Mouse (Mus musculus) hindbrain, embryonic 11.5 days (tissue): ENCODE measurements around the gene Akap7. TPM values are rescaled to one million over a fixed set of nuclear protein-coding genes. Genes with fewer than 3 reads are reported as not detected.

Experiments
- ATAC-seq: fragments of 200-750 bp; cut with Nextera tagmentation; 2 replicates; pipeline ENCODE4 v1.8.0; 2017; ENCODE audit warnings: mild to moderate bottlenecking, moderate TSS enrichment, moderate library complexity; ENCODE audit not compliant: low FRiP score
- DNase-seq: peaks from one replicate; pipeline ENCODE4 v3.0.0-alpha.2; 2015; ENCODE audit warnings: low spot score
- H3K27ac ChIP-seq: fragments of 300-500 bp; sonication (generic); 2 replicates; pipeline ENCODE4 v1.5.1; 2014; ENCODE audit warnings: mild to moderate bottlenecking, low read depth, low read length
- H3K27me3 ChIP-seq: fragments of 300-500 bp; sonication (generic); 2 replicates; pipeline ENCODE4 v1.6.1; 2014; ENCODE audit warnings: mild to moderate bottlenecking, low read length, moderate library complexity, mixed read lengths; ENCODE audit not compliant: control insufficient read depth, insufficient read depth
- H3K36me3 ChIP-seq: fragments of 300-500 bp; sonication (generic); 2 replicates; pipeline ENCODE4 v1.6.1; 2014; ENCODE audit warnings: mild to moderate bottlenecking, low read length, moderate library complexity, mixed read lengths; ENCODE audit not compliant: control insufficient read depth, insufficient read depth
- H3K4me1 ChIP-seq: fragments of 300-500 bp; sonication (generic); replicated peaks from 2 replicates; pipeline ENCODE4 v1.6.1; 2014; ENCODE audit warnings: low read length, mixed read lengths; ENCODE audit not compliant: control insufficient read depth, insufficient read depth
- H3K4me2 ChIP-seq: fragments of 300-500 bp; sonication (generic); replicated peaks from 2 replicates; pipeline ENCODE4 v1.6.1; 2014; ENCODE audit warnings: mild to moderate bottlenecking, low read depth, low read length
- H3K4me3 ChIP-seq: fragments of 300-500 bp; sonication (generic); 2 replicates; pipeline ENCODE4 v1.5.1; 2014; ENCODE audit warnings: low read depth, low read length
- H3K9ac ChIP-seq: fragments of 300-500 bp; sonication (generic); 2 replicates; pipeline ENCODE4 v1.6.1; 2014; ENCODE audit warnings: low read depth, low read length
- H3K9me3 ChIP-seq: fragments of 300-500 bp; sonication (generic); 2 replicates; pipeline ENCODE4 v1.6.1; 2016; ENCODE audit warnings: low read length; ENCODE audit not compliant: control insufficient read depth
- WGBS: fragments of 180-500 bp; shearing (Covaris S2); extraction: QIAGEN DNeasy Blood & Tissue Kit; methylation state at CpG from one replicate; pipeline ENCODE4 v1.1.7; 2014; 5-methylcytosine and 5-hydroxymethylcytosine counted together
- polyA plus RNA-seq: library from polyadenylated mRNA; unstranded; fragments of >200 nt; fragmentation: Nextera tagmentation; extraction: Ambion mirVana; gene quantifications from 2 replicates; pipeline ENCODE4 v1.2.1, GENCODE M21; 2014

Gene Akap7
- 17.7 and 22.6 TPM in 2 replicates for polyA plus RNA-seq

DNA sequence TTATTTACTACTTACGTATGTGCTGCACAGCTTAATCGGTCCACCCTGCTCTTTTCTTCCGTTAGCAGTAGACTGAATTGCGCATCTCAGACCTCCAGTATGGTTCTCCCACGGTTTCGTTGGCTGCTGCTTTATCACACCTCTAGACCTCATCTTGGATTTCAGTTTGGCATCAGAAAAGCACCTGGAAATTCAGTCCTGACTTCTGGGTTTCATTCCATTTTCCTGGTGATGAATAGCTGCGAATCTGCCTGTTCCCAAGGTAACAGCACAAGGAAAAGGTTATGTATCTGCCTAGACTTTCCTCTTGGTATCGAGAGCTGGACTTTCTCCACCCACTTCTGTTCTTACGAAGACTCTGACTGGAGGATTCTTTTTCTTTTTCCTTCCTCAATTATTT is at the start of gene Akap7:
Gene Akap7 (minus strand): TSS at position 101 of the 400 bp plus-strand sequence.
- 95% methylated on average over 9 of the region's 9 CpGs for WGBS
- Histone ChIP-seq H3K27me3 (no peaks in the 10 kb centered on the region), H3K4me1 (no peaks in the 10 kb centered on the region)

DNA sequence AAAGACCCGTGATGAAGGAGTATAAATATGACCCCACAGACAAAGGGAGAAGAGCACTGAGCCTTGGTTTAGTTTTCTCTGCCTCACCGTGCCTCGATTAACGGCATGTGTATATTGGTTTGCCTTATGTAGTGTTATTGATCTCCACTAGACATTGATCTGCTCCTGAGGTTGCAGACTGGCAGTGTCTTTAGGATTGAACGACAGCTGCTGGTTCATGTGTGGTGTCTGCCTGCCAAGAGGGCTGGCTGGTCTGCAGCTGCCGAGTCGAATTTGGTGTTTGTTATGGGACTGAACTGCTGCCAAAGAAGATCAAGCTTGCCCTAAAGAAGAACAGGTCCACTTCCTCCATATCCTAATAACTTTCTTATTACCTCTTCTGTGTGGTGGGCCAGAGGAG is 46.7 kb upstream of the Akap7 start:
- no peak for DNase-seq
- Histone ChIP-seq H3K4me2 (no peak overlapping the region), H3K27me3 (no peaks in the 10 kb centered on the region), H3K9me3 (no peaks in the 10 kb centered on the region), H3K4me3 (no peak overlapping the region), H3K9ac (no peak overlapping the region), H3K4me1 (no peaks in the 10 kb centered on the region), H3K36me3 (no peaks in the 10 kb centered on the region), H3K27ac (no peak overlapping the region)
- 94% methylated on average over 7 of the region's 7 CpGs for WGBS
- no peak for ATAC-seq

More for the DNA sequence above, at the start of gene Akap7:
- Histone ChIP-seq H3K9me3 (no peaks in the 10 kb centered on the region), H3K9ac (no peak within 1 kb of the TSS), H3K36me3 (no peaks in the 10 kb centered on the region), H3K27ac (no peak within 1 kb of the TSS), H3K4me3 (no peak within 1 kb of the TSS), H3K4me2 (no peak within 1 kb of the TSS)
- ATAC-seq (no peak), DNase-seq (no peak)

DNA sequence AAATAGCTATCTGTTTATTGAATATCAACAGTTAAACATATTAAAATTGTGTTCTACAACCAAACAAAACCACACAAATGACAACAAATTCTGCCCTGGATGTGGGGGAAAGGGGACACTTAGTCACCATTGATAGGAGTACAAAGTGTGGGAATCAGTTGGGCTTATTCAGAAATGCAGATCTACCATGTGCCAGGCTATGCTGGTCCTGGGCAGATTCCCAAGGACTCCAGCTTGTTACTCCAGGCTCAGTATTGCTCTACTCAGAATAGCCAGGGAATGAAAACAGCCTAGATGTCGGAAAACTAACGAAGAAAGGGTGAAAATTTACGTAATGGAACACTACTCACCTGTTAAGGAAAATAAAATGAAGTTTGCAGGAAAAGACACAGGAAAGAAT is 46.3 kb upstream of the Akap7 start:
- no peak for ATAC-seq
- Histone ChIP-seq H3K9ac (no peak overlapping the region), H3K4me1 (no peaks in the 10 kb centered on the region), H3K27ac (no peak overlapping the region), H3K27me3 (no peaks in the 10 kb centered on the region), H3K4me3 (no peak overlapping the region), H3K4me2 (no peak overlapping the region), H3K36me3 (no peaks in the 10 kb centered on the region), H3K9me3 (no peaks in the 10 kb centered on the region)
- no peak for DNase-seq
- 94% methylated on average over 3 of the region's 3 CpGs for WGBS

DNA sequence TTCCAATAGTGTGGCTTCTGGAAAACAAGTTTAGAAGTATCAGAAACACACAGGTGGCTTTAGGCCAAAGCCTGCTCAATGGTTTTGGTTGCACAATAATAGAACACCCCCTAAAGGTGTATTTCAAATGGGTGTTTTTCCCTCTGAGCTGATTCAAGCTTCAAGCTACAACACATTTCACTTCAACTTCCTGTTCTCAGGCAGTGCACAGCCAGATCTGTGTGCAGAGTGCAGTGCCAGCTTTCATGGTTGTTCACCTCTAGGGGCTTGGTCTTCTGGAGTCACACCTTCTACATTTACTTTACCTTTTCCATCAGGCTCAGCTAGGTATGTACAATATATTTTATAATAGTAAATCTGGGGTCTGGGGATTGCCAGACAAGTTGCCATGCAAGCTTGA is 35.1 kb upstream of the Akap7 start:
- H3K9ac ChIP-seq, result no peak overlapping the region
- H3K36me3 ChIP-seq, result no peaks in the 10 kb centered on the region
- H3K4me3 ChIP-seq, result no peak overlapping the region
- H3K4me1 ChIP-seq, result no peaks in the 10 kb centered on the region
- no peaks in the 10 kb centered on the region for H3K27me3 ChIP-seq
- no peak for DNase-seq
- H3K27ac ChIP-seq, result no peak overlapping the region
- no peak for ATAC-seq
- H3K9me3 ChIP-seq, result no peaks in the 10 kb centered on the region
- H3K4me2 ChIP-seq, result no peak overlapping the region

DNA sequence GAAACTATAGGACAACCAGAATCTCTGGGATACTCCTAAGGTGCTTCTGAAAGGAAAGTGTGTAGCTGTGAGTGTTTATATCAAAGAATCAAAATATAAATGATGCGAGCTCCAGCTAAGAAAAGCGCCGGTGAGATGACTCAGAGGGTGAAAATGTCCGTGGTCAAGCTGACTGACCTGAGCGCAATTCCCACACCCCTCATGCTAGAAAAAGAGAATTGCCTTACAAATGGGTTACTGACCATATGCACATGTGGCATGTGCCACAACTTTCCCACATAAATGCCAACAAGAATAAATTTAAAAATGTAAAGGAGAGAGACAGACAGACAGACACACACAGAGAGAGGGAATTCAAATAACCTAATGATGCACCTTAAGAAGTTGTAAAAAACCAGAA is 33.0 kb upstream of the Akap7 start:
- H3K9me3 ChIP-seq, result no peaks in the 10 kb centered on the region
- no peak overlapping the region for H3K4me3 ChIP-seq
- no peaks in the 10 kb centered on the region for H3K4me1 ChIP-seq
- no peak for DNase-seq
- no peaks in the 10 kb centered on the region for H3K36me3 ChIP-seq
- 91% methylated on average over 5 of the region's 5 CpGs for WGBS
- H3K4me2 ChIP-seq, result no peak overlapping the region
- H3K27ac ChIP-seq, result no peak overlapping the region
- H3K27me3 ChIP-seq, result no peaks in the 10 kb centered on the region
- no peak overlapping the region for H3K9ac ChIP-seq
- ATAC-seq, result no peak

DNA sequence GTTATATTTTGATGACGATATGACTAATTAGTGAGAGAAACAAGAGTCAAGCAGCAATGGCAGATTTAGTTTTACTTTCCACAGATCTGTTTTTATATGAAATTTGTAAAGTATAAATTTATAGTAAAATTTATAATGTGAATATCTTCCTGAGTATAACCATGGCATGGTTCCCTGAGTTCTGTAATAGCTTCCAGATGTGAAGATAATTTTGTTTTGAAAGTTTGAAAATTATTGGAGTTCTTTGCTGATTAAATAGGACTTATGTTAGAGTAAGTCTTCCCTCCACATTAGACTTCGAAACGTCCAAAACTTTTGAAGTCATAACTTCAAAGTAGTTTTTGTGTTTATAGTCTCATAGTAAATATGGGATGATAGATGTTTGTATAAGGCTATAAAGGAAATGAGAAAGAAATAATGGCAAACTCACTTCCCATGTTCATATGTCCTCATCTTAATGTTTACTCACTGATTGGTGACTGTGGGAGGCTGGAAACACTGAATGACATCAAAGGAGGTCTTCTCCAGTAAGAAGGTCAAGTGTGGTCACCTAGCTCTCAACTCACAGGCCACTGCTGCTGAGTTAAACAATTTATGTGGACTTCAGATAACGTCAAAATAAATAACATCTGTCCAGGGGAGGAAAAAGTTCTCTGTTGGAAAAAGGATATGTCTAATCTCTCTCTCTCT is 25.9 kb upstream of the Akap7 start:
- H3K4me1 ChIP-seq, result no peaks in the 10 kb centered on the region
- H3K27ac ChIP-seq, result no peak overlapping the region
- WGBS, result 82% methylated on average over 4 of the region's 4 CpGs
- no peak for DNase-seq
- H3K4me3 ChIP-seq, result no peak overlapping the region
- no peak overlapping the region for H3K9ac ChIP-seq
- H3K4me2 ChIP-seq, result no peak overlapping the region
- H3K36me3 ChIP-seq, result no peaks in the 10 kb centered on the region
- ATAC-seq, result no peak
- H3K27me3 ChIP-seq, result no peaks in the 10 kb centered on the region
- no peaks in the 10 kb centered on the region for H3K9me3 ChIP-seq

DNA sequence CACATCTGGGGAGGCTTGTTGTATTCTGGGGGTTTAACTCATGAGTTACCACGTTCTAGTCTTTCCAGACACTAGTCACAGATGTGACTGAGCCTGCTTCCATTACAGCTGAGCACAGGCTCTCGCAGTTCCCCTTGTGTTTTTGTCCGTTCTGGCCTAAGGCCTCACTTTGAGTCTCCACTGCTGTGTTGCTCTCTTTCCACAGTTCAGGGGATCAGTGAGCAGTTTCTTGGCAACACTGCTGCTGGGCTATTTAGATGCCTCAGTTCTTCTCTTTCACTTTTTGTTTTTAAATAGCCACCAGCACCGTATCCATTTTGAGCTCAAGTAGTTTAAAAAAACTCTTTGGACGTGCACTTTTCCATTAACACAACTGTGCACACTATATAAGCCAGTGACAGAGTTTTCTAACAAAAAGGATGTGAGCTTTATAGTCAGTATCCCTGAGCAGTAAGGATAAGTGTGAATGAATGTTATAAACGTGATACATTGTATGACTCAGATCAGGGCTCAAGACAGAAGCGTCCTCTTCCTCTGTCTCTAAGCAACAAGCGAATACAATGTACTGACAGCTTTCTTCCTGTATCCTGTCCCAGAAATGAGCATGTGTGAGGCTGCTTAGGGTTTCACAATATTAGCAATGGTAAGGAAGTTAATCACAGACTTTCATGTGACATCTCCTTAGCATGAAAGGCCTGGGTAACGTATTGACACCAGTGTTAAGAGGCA is 23.8 kb upstream of the Akap7 start:
- Histone ChIP-seq H3K4me2 (no peak overlapping the region), H3K4me3 (no peak overlapping the region), H3K9ac (no peak overlapping the region), H3K36me3 (no peaks in the 10 kb centered on the region), H3K9me3 (no peaks in the 10 kb centered on the region), H3K27ac (no peak overlapping the region), H3K4me1 (no peaks in the 10 kb centered on the region), H3K27me3 (no peaks in the 10 kb centered on the region)
- 77% methylated on average over 9 of the region's 9 CpGs for WGBS
- no peak for DNase-seq
- ATAC-seq, result no peak

DNA sequence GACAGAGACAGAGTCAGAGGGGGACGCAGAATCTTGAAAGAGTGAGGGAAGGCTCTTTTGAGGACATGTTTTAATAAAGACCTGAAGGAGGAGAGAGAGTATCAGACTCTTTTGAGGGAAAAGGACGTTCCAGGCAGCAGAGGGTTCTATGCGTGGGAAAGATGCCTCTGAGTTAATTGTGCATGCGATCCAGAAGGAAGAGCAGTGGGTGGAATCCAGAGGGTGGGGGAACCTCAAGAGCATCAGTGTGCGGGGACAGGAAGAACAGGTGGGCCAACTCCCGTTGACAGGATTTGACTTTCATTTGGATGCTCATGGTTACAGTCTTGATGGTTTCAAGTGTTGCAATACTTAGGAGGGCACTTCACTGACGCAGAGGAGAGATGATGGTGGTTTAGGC is 22.4 kb upstream of the Akap7 start:
- H3K4me2 ChIP-seq, result no peak overlapping the region
- no peak overlapping the region for H3K27ac ChIP-seq
- no peaks in the 10 kb centered on the region for H3K4me1 ChIP-seq
- no peaks in the 10 kb centered on the region for H3K9me3 ChIP-seq
- ATAC-seq, result no peak
- no peak overlapping the region for H3K4me3 ChIP-seq
- no peak for DNase-seq
- WGBS, result 91% methylated on average over 7 of the region's 7 CpGs
- no peaks in the 10 kb centered on the region for H3K27me3 ChIP-seq
- no peaks in the 10 kb centered on the region for H3K36me3 ChIP-seq
- no peak overlapping the region for H3K9ac ChIP-seq

DNA sequence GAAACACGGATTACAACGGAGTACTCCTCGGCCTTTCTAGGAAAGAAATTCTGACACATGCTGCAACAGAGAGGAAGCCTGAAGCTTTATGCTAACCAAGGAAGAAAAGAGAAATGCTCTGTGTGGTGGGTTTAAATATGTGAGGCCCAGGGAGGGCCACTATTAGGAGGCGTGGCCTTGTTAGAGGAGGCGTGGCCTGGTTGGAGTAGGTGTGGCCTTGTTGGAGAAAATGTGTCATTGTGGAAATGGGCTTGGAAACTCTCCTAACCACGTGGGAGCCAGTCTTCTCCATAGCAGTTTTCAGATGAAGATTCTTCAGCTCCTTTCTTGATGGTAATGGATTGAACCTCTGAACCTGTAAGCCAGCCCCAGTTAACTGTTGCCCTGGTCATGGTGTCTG is 19.8 kb upstream of the Akap7 start:
- Histone ChIP-seq H3K36me3 (no peaks in the 10 kb centered on the region), H3K9ac (no peak overlapping the region), H3K9me3 (no peaks in the 10 kb centered on the region), H3K27me3 (no peaks in the 10 kb centered on the region), H3K27ac (no peak overlapping the region), H3K4me3 (no peak overlapping the region), H3K4me1 (no peaks in the 10 kb centered on the region), H3K4me2 (no peak overlapping the region)
- no peak for DNase-seq
- WGBS, result 79% methylated on average over 6 of the region's 6 CpGs
- ATAC-seq, result no peak
